Mouse (Mus musculus): ENCODE results near the gene Katna1. TPM values are rescaled to one million over a fixed set of nuclear protein-coding genes. Genes with fewer than 3 reads are reported as not detected.
A peak's percentile ranks its signal among the peaks of the same experiment; 100 is the strongest.

The Katna1 gene
- total RNA-seq (2014; rRNA removed) (5.2 and 11.2 TPM in 2 replicates), polyA plus RNA-seq (2015; fragmentation: Nextera tagmentation; extraction: Ambion mirVana) (18.6 and 26.0 TPM in 2 replicates)

DNA sequence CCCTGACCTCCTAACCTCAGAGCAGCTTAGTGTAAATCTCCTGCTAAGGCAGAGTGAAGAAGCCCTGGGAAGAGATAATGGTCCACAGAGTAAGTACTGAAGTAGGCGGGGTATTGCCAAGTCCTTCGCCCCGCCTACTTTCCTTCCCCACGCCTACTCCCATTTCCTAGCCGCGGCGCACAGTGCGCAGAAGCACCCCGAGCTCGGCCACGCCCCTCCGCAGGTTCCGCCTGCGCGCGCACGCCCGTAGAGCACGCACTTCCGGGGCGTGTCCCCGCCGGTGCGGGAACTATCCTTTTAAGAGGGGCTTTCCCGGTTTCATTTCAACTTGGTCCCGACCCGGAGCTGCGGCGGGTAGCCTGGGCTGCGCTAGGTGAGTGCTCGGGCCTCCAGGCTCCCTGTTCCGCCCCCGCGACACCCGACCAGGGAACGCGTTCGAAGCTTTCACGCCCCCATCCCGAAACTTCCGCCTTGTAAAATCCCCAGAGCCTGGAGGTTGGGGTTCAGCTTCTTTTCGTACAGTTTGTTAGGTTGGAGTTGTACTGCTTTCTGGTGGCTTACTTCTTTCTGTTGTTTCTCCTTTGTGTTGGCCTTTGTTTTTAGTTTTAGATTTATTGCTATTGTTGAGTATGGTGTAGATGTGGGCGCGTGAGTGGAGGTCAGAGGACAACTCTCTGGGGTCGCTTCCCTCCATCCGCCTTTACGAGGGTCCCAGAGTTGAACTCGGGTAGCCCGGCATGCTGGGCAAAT lies at the start of gene Katna1:
TSS of gene Katna1 (plus strand) at position 250 of the 750 bp plus-strand sequence.
- no peaks in the 10 kb centered on the region for H3K27me3 ChIP-seq (ENCODE audit: insufficient read depth, low read length)
- peak; percentile 99 for ATAC-seq
- peak within 1 kb of the TSS; percentile 75 for H3K9ac ChIP-seq (replicated peaks; ENCODE audit: low read length)
- peak within 1 kb of the TSS; percentile 95 for H3K4me2 ChIP-seq (ENCODE audit: low read depth, low read length)
- H3K27ac ChIP-seq: peak within 1 kb of the TSS; percentile 65
- H3K9me3 ChIP-seq (ENCODE audit: low read length): no peaks in the 10 kb centered on the region
- peaks cover 3% of the 10 kb centered on the region; the same call in 1 of the 2 replicates for H3K4me1 ChIP-seq (ENCODE audit: insufficient read depth, low read length)
- under 1% methylated on average over 49 of the region's 49 CpGs for WGBS
- TF ChIP-seq CTCF (IDR thresholded peaks at IDR 0.05; ENCODE audit: low read depth): no peak
- H3K4me3 ChIP-seq (ENCODE audit: low read length): peak within 1 kb of the TSS; percentile 97
- H3K36me3 ChIP-seq (ENCODE audit: insufficient read depth, low read length): no peaks in the 10 kb centered on the region
- DNase-seq (ENCODE audit: low spot score): peak; percentile 96

DNA sequence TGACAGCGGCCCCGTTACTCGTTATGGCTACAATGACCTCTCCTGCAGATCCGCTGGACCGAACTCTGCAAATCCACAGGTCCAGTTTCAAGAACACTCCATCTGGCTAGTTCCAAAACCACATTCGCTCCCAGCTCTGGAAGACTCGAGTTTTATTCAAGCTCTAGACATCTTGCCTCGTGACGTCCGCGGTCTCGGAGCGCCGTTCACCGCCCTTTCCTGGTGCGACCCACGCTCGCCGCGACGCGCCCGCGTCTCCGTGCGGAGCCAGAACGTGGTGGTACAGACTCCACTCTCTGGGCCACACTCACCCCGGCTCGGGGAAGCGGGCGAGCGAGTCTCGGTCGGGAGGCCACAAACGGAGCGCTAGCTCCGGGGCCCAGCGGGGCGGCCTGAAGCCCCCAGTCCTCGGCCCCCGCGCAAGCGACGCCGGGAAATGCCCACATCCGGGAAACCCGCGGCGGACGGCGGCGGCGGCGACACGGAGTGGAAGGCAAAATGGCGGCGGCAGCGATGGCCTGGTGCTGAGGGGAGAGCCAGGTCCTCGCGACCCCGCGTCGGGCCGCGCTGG lies 45.0 kb upstream of the Katna1 start, which contains the start of the genes Pcmt1 and Lats1:
TSS of gene Pcmt1 (minus strand) at position 406 of the 571 bp plus-strand sequence.
TSS of gene Lats1 (plus strand) at position 484 of the 571 bp plus-strand sequence.
- ATAC-seq (peak; percentile 87), DNase-seq (ENCODE audit: low spot score) (peak; percentile 92)
- Histone ChIP-seq H3K36me3 (ENCODE audit: insufficient read depth, low read length) (peaks cover 13% of the 10 kb centered on the region; the same call in 1 of the 2 replicates), H3K27ac (peak within 1 kb of the TSS; percentile 99), H3K4me1 (ENCODE audit: insufficient read depth, low read length) (peaks cover 19% of the 10 kb centered on the region), H3K4me2 (ENCODE audit: low read depth, low read length) (peak within 1 kb of the TSS; percentile 86), H3K27me3 (ENCODE audit: insufficient read depth, low read length) (no peaks in the 10 kb centered on the region), H3K9ac (replicated peaks; ENCODE audit: low read length) (peak within 1 kb of the TSS; percentile 100), H3K4me3 (ENCODE audit: low read length) (peak within 1 kb of the TSS; percentile 95), H3K9me3 (ENCODE audit: low read length) (no peaks in the 10 kb centered on the region)
- WGBS: 1% methylated on average over 65 of the region's 65 CpGs
- no peak for TF ChIP-seq CTCF (IDR thresholded peaks at IDR 0.05; ENCODE audit: low read depth)

DNA sequence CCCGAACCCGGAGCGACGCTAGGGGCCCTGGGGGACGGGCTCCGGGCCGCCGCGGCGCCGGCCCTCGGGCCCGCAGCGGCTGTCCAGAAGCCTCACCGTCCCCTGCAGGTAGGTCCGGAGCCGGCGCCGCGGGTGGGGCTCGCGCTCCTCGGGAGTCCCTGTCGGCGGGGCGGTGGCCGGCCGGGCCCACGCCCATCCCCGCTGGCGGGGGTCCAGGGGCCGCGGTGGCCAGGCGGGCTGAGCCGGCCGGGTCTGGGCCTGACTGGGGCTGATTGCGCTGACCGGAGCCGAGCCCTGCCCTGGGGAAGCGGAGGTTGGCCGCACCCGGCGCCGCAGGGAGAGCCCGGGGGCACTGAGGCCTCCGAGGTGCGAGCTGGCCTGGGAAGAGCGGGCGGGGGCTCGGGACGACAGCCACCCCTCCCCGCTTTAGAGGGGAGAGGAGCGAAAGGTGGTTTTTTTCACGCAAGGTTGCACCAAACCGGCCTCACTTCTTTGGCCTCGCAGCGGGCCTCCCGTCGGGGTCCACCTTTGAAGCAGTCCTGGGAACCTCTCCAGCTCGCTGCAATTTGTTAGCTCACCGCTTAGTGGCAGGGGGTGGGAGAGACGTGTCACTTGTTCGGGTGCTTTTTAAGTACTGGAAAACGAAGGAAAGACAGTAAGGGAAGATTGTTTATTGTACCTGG lies 44.3 kb upstream of the Katna1 start:
- Histone ChIP-seq H3K27ac (peak overlapping the region; percentile 99), H3K9me3 (ENCODE audit: low read length) (no peaks in the 10 kb centered on the region), H3K36me3 (ENCODE audit: insufficient read depth, low read length) (peaks cover 12% of the 10 kb centered on the region; the same call in 1 of the 2 replicates), H3K4me2 (ENCODE audit: low read depth, low read length) (peak overlapping the region; percentile 86), H3K4me1 (ENCODE audit: insufficient read depth, low read length) (peaks cover 19% of the 10 kb centered on the region), H3K9ac (replicated peaks; ENCODE audit: low read length) (peak overlapping the region; percentile 100), H3K27me3 (ENCODE audit: insufficient read depth, low read length) (no peaks in the 10 kb centered on the region), H3K4me3 (ENCODE audit: low read length) (peak overlapping the region; percentile 95)
- DNase-seq (ENCODE audit: low spot score) (peak; percentile 80), ATAC-seq (peak; percentile 87)
- peak; percentile 59 for TF ChIP-seq CTCF (IDR thresholded peaks at IDR 0.05; ENCODE audit: low read depth)
- 1% methylated on average over 54 of the region's 64 CpGs for WGBS

DNA sequence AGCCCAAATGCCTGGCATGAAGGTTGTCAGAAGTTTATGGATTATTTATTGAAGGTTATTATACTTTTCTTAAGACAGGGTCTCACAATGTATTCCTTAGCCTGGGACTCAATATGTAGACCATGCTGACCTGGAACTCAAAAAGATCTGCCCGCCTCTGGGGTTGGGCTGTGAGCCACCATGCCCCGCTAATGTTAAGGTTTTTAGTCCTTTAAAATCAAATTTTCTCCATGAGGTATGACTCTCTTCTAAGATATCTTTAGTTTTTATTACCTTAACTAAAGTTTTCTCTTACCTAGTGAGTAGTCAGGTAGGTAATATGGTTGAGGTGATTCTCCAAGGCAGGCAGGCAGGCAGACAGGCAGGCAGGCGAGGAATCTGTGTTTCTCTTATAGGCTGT lies 43.6 kb upstream of the Katna1 start:
- H3K9me3 ChIP-seq (ENCODE audit: low read length): no peaks in the 10 kb centered on the region
- H3K27ac ChIP-seq: peak overlapping the region; percentile 99; the same call in 1 of the 2 replicates
- peak overlapping the region; percentile 95 for H3K4me3 ChIP-seq (ENCODE audit: low read length)
- 0 out of 2 replicates have a peak, but pooled peaks cover 10% of the 10 kb centered on the region for H3K36me3 ChIP-seq (ENCODE audit: insufficient read depth, low read length)
- no peaks in the 10 kb centered on the region for H3K27me3 ChIP-seq (ENCODE audit: insufficient read depth, low read length)
- no peak for ATAC-seq
- TF ChIP-seq CTCF (IDR thresholded peaks at IDR 0.05; ENCODE audit: low read depth): no peak
- H3K9ac ChIP-seq (replicated peaks; ENCODE audit: low read length): peak overlapping the region; percentile 100
- 62% methylated on average over 3 of the region's 3 CpGs for WGBS
- peaks cover 19% of the 10 kb centered on the region for H3K4me1 ChIP-seq (ENCODE audit: insufficient read depth, low read length)
- H3K4me2 ChIP-seq (ENCODE audit: low read depth, low read length): peak overlapping the region; percentile 86
- no peak for DNase-seq (ENCODE audit: low spot score)

DNA sequence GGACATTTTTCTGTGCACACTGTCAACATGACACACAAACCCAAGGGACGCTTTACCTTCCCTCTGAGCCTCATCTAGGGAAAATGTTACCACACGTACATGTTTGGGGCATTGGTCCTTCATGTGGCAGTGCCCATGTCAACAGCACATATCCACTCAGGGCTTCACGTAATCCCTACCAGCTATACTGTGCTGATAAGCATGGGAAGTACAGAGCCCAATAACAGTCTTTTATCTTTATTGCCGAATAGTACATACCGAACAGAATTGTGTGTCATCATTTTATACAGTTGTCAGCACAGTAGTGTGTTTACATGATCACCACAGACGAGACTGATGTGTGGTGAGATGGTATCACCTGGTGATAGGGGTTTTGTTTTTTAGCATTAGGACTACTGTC lies 38.9 kb upstream of the Katna1 start:
- H3K4me2 ChIP-seq (ENCODE audit: low read depth, low read length): no peak overlapping the region
- WGBS: 93% methylated on average over 6 of the region's 6 CpGs
- H3K9ac ChIP-seq (replicated peaks; ENCODE audit: low read length): no peak overlapping the region
- H3K36me3 ChIP-seq (ENCODE audit: insufficient read depth, low read length): peaks cover 10% of the 10 kb centered on the region; the same call in 1 of the 2 replicates
- no peak overlapping the region for H3K27ac ChIP-seq
- H3K9me3 ChIP-seq (ENCODE audit: low read length): no peaks in the 10 kb centered on the region
- DNase-seq (ENCODE audit: low spot score): no peak
- peaks cover 10% of the 10 kb centered on the region; the same call in 1 of the 2 replicates for H3K4me1 ChIP-seq (ENCODE audit: insufficient read depth, low read length)
- H3K4me3 ChIP-seq (ENCODE audit: low read length): no peak overlapping the region
- ATAC-seq: no peak
- TF ChIP-seq CTCF (IDR thresholded peaks at IDR 0.05; ENCODE audit: low read depth): no peak
- H3K27me3 ChIP-seq (ENCODE audit: insufficient read depth, low read length): no peaks in the 10 kb centered on the region

DNA sequence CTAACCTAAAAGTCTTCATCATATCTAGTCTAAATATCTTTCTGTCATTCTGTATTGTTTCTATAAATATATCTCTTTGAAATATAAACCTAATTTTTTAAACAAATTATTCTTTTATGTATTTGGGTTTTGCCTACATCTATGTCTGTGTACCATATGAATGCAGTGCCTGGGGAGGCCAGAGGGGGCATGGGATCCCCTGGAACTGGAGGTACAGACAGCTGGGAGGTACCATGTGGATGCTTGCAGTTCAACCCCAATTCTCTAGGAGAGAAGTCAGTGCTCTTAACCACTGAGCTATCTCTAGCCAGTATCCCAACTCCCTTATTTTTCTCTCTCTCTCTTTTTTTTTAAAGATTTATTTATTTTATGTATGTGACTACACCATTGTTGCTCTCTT lies 30.5 kb upstream of the Katna1 start:
- no peak overlapping the region for H3K27ac ChIP-seq
- H3K9ac ChIP-seq (replicated peaks; ENCODE audit: low read length): no peak overlapping the region
- H3K4me2 ChIP-seq (ENCODE audit: low read depth, low read length): no peak overlapping the region
- no peaks in the 10 kb centered on the region for H3K9me3 ChIP-seq (ENCODE audit: low read length)
- no peak for TF ChIP-seq CTCF (IDR thresholded peaks at IDR 0.05; ENCODE audit: low read depth)
- H3K27me3 ChIP-seq (ENCODE audit: insufficient read depth, low read length): no peaks in the 10 kb centered on the region
- DNase-seq (ENCODE audit: low spot score) (no peak), ATAC-seq (no peak)
- no peak overlapping the region for H3K4me3 ChIP-seq (ENCODE audit: low read length)
- H3K4me1 ChIP-seq (ENCODE audit: insufficient read depth, low read length): no peaks in the 10 kb centered on the region
- peaks cover 46% of the 10 kb centered on the region for H3K36me3 ChIP-seq (ENCODE audit: insufficient read depth, low read length)

All from hindbrain, postnatal 0 days (tissue).